Mouse (Mus musculus) heart, embryonic 10.5 days (tissue): ENCODE data around the gene Stk17b. TPM values are rescaled to one million over a fixed set of nuclear protein-coding genes. Genes with fewer than 3 reads are reported as not detected.
"Not testable (repeated sequence)": the region's sequence is repeated elsewhere in the genome, so short reads cannot be mapped to it uniquely, and the experiment has no call there.

Experiments
- DNase-seq: peaks from one replicate; pipeline ENCODE4 v3.0.0-alpha.2; 2017; ENCODE audit warnings: low spot score
- H3K27ac ChIP-seq: fragments of 300-500 bp; sonication (generic); 2 replicates; pipeline ENCODE4 v1.5.1; 2016; ENCODE audit warnings: mild to moderate bottlenecking
- H3K27me3 ChIP-seq: fragments of 300-500 bp; sonication (generic); 2 replicates; pipeline ENCODE4 v1.6.1; 2016; ENCODE audit warnings: mild to moderate bottlenecking; ENCODE audit not compliant: poor library complexity, insufficient read depth, severe bottlenecking
- H3K36me3 ChIP-seq: fragments of 300-500 bp; sonication (generic); 2 replicates; pipeline ENCODE4 v1.6.1; 2016; ENCODE audit warnings: mild to moderate bottlenecking, moderate library complexity
- H3K4me1 ChIP-seq: fragments of 300-500 bp; sonication (generic); 2 replicates; pipeline ENCODE4 v1.6.1; 2016; ENCODE audit warnings: mild to moderate bottlenecking
- H3K4me3 ChIP-seq: fragments of 300-500 bp; sonication (generic); 2 replicates; pipeline ENCODE4 v1.5.1; 2016; ENCODE audit warnings: mild to moderate bottlenecking, moderate library complexity
- H3K9me3 ChIP-seq: fragments of 300-500 bp; sonication (generic); 2 replicates; pipeline ENCODE4 v1.6.1; 2016; ENCODE audit warnings: mild to moderate bottlenecking, moderate library complexity
- WGBS: fragments of 180-500 bp; shearing (Covaris S2); methylation state at CpG from one replicate; pipeline ENCODE4 v1.1.7; 2016; 5-methylcytosine and 5-hydroxymethylcytosine counted together
- polyA plus RNA-seq: library from polyadenylated mRNA; unstranded; fragments of >200 nt; fragmentation: Nextera tagmentation; extraction: Ambion mirVana; gene quantifications from 2 replicates; pipeline ENCODE4 v1.2.1, GENCODE M21; 2016

Stk17b gene
- polyA plus RNA-seq, 1 experiment from 2014 or later: 12.0 TPM

- Histone ChIP-seq H3K27ac (no peak overlapping the region), H3K4me3 (no peak overlapping the region), H3K4me1 (no peaks in the 10 kb centered on the region), H3K27me3 (no peaks in the 10 kb centered on the region), H3K36me3 (no peaks in the 10 kb centered on the region), H3K9me3 (no peaks in the 10 kb centered on the region)
- DNase-seq: no peak
- 85% methylated on average over 6 of the region's 6 CpGs for WGBS
Observed at GRCm38 (mm10) chr1:53775036-53775435, 10.0 kb downstream of the Stk17b start.

DNA sequence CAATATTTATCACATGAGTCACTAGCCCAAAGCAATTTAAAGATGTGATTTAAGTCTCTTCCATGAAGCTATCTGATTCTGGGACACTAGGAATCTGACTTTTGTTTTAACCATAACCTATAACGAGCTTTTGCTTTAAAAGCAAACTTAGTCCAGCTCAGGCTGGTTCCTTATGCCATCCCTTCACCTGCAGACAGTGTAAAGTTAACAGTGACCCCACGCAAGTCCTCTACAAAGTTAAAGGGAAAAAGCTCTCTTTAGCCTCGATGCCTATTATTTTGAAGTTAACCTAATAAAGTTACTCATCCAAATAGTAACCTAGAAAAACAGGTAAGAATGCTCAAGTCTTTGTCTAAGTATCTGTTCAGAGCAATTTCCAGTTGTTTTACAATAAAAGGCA lies 10.5 kb downstream of the Stk17b start:
- Histone ChIP-seq H3K27me3 (no peaks in the 10 kb centered on the region), H3K4me3 (no peak overlapping the region), H3K36me3 (no peaks in the 10 kb centered on the region), H3K27ac (no peak overlapping the region), H3K4me1 (no peaks in the 10 kb centered on the region), H3K9me3 (no peaks in the 10 kb centered on the region)
- 87% methylated on average over 3 of the region's 3 CpGs for WGBS
- DNase-seq: no peak

GRCm38 (mm10) chr1:53773994-53774393 lies 11.0 kb downstream of the Stk17b start:
- Histone ChIP-seq H3K4me3 (no peak overlapping the region), H3K9me3 (no peaks in the 10 kb centered on the region), H3K27ac (no peak overlapping the region), H3K4me1 (no peaks in the 10 kb centered on the region), H3K27me3 (no peaks in the 10 kb centered on the region), H3K36me3 (no peaks in the 10 kb centered on the region)
- WGBS: 73% methylated on average over 6 of the region's 6 CpGs
- no peak for DNase-seq

GRCm38 (mm10) chr1:53772967-53773366 lies 12.1 kb downstream of the Stk17b start:
- H3K9me3 ChIP-seq: no peaks in the 10 kb centered on the region
- WGBS: 84% methylated on average over 3 of the region's 3 CpGs
- H3K27ac ChIP-seq: no peak overlapping the region
- no peak for DNase-seq
- no peaks in the 10 kb centered on the region for H3K27me3 ChIP-seq
- no peaks in the 10 kb centered on the region for H3K4me1 ChIP-seq
- no peak overlapping the region for H3K4me3 ChIP-seq
- H3K36me3 ChIP-seq: no peaks in the 10 kb centered on the region

GRCm38 (mm10) chr1:53771476-53771875 lies 13.5 kb downstream of the Stk17b start:
- Histone ChIP-seq H3K9me3 (no peaks in the 10 kb centered on the region), H3K4me3 (no peak overlapping the region), H3K36me3 (no peaks in the 10 kb centered on the region), H3K27me3 (no peaks in the 10 kb centered on the region), H3K4me1 (no peaks in the 10 kb centered on the region), H3K27ac (no peak overlapping the region)
- 89% methylated on average over 6 of the region's 6 CpGs for WGBS
- no peak for DNase-seq

- H3K36me3 ChIP-seq: peaks cover 24% of the 10 kb centered on the region; the same call in 1 of the 2 replicates
- H3K27me3 ChIP-seq: no peaks in the 10 kb centered on the region
- DNase-seq: no peak
- 80% methylated on average over 2 of the region's 2 CpGs for WGBS
- H3K27ac ChIP-seq: no peak overlapping the region
- no peaks in the 10 kb centered on the region for H3K4me1 ChIP-seq
- H3K4me3 ChIP-seq: no peak overlapping the region
- H3K9me3 ChIP-seq: no peaks in the 10 kb centered on the region
Observed at GRCm38 (mm10) chr1:53766112-53766511, 18.9 kb downstream of the Stk17b start.

GRCm38 (mm10) chr1:53757316-53757715 lies 27.7 kb downstream of the Stk17b start:
- H3K4me3 ChIP-seq: no peak overlapping the region
- DNase-seq: no peak
- H3K9me3 ChIP-seq: no peaks in the 10 kb centered on the region
- H3K4me1 ChIP-seq: no peaks in the 10 kb centered on the region
- 89% methylated on average over 4 of the region's 4 CpGs for WGBS
- peaks cover 16% of the 10 kb centered on the region; the same call in 1 of the 2 replicates for H3K36me3 ChIP-seq
- H3K27ac ChIP-seq: no peak overlapping the region
- no peaks in the 10 kb centered on the region for H3K27me3 ChIP-seq

DNA sequence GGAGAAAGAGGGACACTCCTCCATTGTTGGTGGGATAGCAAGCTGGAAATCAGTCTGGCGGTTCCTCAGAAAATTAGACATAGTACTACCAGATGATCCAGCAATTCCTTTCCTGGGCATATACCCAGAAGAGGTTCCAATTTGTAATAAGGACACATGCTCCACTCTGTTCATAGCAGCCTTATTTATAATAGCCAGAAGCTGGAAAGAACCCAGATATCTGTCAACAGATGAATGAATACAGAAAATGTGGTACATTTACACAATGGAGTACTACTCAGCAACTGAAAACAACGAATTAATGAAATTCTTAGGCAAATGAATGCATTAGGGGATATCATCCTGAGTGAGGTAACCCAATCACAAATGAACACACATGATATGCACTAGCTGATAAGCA lies 31.5 kb downstream of the Stk17b start:
- H3K27ac ChIP-seq, DNase-seq, H3K27me3 ChIP-seq, H3K36me3 ChIP-seq, H3K4me3 ChIP-seq, H3K9me3 ChIP-seq, H3K4me1 ChIP-seq: not testable (repeated sequence)
- 91% methylated on average over 2 of the region's 2 CpGs for WGBS

GRCm38 (mm10) chr1:53751144-53751543 lies 33.9 kb downstream of the Stk17b start:
- H3K4me3 ChIP-seq: no peak overlapping the region
- no peaks in the 10 kb centered on the region for H3K4me1 ChIP-seq
- H3K27ac ChIP-seq: no peak overlapping the region
- no peaks in the 10 kb centered on the region for H3K9me3 ChIP-seq
- no peaks in the 10 kb centered on the region for H3K36me3 ChIP-seq
- H3K27me3 ChIP-seq: no peaks in the 10 kb centered on the region
- WGBS: 83% methylated on average over 1 of the region's 1 CpGs
- no peak for DNase-seq

- not testable (repeated sequence) for H3K4me3 ChIP-seq, H3K9me3 ChIP-seq, H3K4me1 ChIP-seq, H3K27me3 ChIP-seq, H3K36me3 ChIP-seq, H3K27ac ChIP-seq, DNase-seq
- WGBS: 81% methylated on average over 7 of the region's 7 CpGs
Observed at GRCm38 (mm10) chr1:53750697-53751096, 34.3 kb downstream of the Stk17b start.

DNA sequence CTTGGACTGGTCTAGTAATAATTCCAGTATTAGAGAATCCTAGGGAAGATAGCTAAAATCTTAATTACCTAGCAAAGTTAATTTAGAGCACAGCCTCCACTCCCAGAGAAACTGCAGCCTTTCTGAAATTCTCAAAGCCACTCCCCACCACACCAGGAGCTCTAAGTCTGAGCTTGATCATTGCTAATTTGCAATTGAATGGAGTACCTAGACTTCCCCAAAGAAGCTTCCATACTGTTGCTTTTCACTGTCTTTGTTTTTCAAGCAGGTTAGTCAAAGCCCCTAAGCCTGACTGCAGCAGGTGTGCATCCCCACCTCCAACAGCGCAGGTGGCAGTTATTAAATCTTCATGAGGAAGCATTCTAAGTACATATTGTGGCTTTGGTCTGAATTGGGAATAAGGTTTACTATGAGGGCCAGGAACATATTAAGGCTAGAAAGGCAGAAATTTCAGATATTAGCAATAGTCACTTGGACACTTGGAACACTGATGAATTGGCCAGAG lies 35.1 kb downstream of the Stk17b start:
- not testable (repeated sequence) for H3K4me1 ChIP-seq, DNase-seq, H3K9me3 ChIP-seq, H3K36me3 ChIP-seq, H3K27ac ChIP-seq, H3K27me3 ChIP-seq, H3K4me3 ChIP-seq
- 72% methylated on average over 1 of the region's 1 CpGs for WGBS

DNA sequence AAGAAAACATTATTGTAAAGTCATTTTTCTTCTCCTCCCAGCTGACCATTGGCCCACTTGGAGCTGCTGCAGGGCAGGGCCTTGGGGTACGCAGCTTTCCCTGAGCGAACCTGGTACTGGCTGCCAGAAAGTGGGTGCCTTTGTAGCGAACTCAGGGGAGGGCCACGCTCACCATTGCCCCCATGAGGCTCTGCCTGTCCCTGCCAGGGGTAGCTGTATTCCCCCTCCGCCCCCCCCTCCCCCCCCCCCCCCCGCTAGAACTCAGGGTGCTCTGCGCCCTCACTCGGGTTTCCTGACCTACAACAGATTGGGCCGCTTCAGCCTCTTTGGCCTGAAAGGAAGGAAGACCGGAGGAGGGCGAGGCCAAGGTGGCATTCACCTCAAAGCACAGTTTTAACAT lies 36.5 kb downstream of the Stk17b start:
- Histone ChIP-seq H3K36me3 (no peaks in the 10 kb centered on the region), H3K4me3 (no peak overlapping the region), H3K27ac (no peak overlapping the region), H3K9me3 (no peaks in the 10 kb centered on the region), H3K27me3 (no peaks in the 10 kb centered on the region), H3K4me1 (no peaks in the 10 kb centered on the region)
- WGBS: 28% methylated on average over 8 of the region's 11 CpGs
- DNase-seq: no peak

DNA sequence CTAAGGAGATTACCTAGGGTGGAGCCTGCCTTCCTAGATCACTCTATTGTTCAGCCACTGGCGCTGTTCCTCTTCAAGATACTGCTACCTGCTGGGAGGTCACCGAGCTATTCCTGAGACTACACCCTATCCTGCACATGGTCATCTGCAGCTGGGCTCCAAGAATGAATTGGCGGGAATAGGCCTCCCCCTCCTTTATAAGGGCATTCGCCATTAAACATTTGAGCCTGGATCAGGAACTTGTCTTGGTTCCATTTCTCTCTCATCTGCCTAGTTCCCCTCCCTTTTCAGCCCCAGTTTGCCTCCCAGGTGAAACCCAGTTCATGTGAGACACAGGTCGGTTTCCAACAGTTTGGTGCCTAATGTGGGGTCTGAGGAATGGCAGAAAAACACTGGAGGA lies 39.0 kb downstream of the Stk17b start:
- 75% methylated on average over 5 of the region's 5 CpGs for WGBS
- H3K27me3 ChIP-seq: no peaks in the 10 kb centered on the region
- H3K36me3 ChIP-seq: no peaks in the 10 kb centered on the region
- no peaks in the 10 kb centered on the region for H3K9me3 ChIP-seq
- DNase-seq: no peak
- no peaks in the 10 kb centered on the region for H3K4me1 ChIP-seq
- no peak overlapping the region for H3K27ac ChIP-seq
- H3K4me3 ChIP-seq: no peak overlapping the region

DNA sequence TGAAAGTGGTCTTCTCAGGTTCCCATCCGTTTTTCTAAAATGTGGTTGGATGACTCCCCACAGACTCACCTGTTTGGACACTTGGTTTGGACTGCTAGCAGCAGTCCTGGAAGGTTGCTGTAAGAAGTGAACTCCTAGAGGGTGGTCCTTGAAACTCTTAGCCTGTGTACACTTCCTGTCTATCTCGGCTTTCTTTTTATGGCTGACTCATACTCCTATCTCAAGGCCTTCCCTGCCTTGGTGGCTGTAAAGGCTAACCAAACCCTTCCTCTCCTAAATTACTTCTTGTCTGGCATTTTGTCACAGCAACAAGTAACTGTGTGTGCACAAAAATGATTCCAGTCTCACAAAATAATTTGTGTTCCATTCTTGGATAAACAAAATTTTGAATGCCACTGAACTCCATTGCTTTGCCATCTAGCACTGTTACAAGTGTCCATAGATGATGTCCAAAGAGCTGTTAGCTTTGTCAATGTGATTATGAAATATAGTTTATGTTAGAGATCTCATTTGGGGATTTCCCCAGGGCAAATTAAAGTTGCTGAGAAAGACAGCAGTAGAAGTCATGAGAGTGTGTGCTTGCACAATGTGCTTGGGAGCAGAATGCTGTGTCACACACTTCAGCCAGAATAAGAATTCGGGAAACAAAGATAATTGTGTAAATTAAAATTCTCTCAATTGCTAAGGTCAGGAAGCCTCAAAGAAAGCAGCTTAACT lies 43.1 kb downstream of the Stk17b start:
- WGBS: 75% methylated on average over 3 of the region's 3 CpGs
- no peak for DNase-seq

More for the DNA sequence above, 43.1 kb downstream of the Stk17b start:
- H3K36me3 ChIP-seq: no peaks in the 10 kb centered on the region
- no peaks in the 10 kb centered on the region for H3K4me1 ChIP-seq
- no peaks in the 10 kb centered on the region for H3K27me3 ChIP-seq
- no peaks in the 10 kb centered on the region for H3K9me3 ChIP-seq
- H3K4me3 ChIP-seq: no peak overlapping the region
- H3K27ac ChIP-seq: no peak overlapping the region
